Mouse (Mus musculus): ENCODE measurements at regions not wholly inside any gene's neighbourhood (a gene's known extent, or its start where the extent isn't known, plus 50 kb on each side); places are given as distances from the start of the nearest gene placed in this dataset.
A peak's percentile ranks its signal among the peaks of the same experiment; 100 is the strongest.

DNA sequence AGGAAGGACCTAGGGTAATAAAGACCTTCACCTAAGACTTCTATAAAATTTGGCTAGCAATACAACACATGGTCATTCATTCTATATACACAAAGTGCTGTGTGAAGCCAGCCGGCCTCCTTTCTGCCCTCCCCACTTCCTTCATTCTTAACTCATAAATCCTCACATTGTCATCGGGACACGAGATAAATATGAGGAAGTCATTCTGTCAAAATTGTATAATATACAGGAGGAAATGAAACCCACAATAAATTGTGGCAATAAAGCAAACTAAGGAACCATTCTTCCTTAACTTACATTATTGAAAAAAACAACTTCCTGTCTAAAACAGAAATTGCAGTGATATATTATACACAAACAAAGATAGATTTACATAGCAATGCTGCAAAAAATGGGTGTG is 275.9 kb upstream of the Trib2 start (continued):
- TF ChIP-seq MYC (IDR thresholded peaks at IDR 0.05; ENCODE audit: low read depth, low read length), result peak; percentile 78; the same call in 1 of the 2 replicates

DNA sequence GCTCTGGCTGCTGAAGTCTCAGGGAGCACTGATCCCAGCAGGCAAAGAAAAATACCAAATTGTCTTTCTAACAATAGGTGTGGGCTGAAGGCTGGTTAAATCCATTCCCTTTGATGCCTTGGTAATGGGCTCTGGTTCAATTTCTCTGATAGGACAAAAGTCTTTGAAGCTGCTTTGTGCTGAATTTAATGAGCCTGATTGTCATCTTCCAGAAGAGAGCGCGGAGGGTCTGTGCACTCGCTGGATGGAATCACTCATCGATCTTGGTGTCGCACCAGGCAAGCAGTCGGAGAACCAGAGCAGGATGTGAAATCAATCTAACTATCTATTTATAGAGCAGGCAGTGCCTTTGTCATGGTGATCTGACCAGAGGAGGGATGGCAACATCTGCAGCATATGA is 274.6 kb upstream of the Trib2 start:
- H3K9me3 ChIP-seq (replicated peaks; ENCODE audit: insufficient read depth, low read length), result no peaks in the 10 kb centered on the region
- peaks cover 0 to 12% of the 10 kb centered on the region in 2 experiments; a peak in 2 of 4 replicates for H3K36me3 ChIP-seq (ENCODE audit: control insufficient read depth in 1 of 2, insufficient read depth in 2 of 2, low read length in 2 of 2)
- no peak overlapping the region for H3K4me3 ChIP-seq (ENCODE audit: control insufficient read depth in 1 of 2, insufficient read depth in 1 of 2, low read depth in 2 of 2, low read length in 2 of 2)
- no peaks in the 10 kb centered on the region for H3K79me2 ChIP-seq (ENCODE audit: control insufficient read depth, insufficient read depth, low read length, poor library complexity)
- DNase-seq (ENCODE audit: low read depth, low spot score), result no peak
- peaks cover 6 to 12% of the 10 kb centered on the region in 2 experiments for H3K4me1 ChIP-seq (ENCODE audit: control insufficient read depth in 1 of 2, insufficient read depth in 2 of 2, low read length in 2 of 2)
- H3K27ac ChIP-seq (ENCODE audit: control insufficient read depth, low read depth, low read length), result no peak overlapping the region
- TF ChIP-seq MAFK (IDR thresholded peaks at IDR 0.05; ENCODE audit: borderline replicate concordance, low read depth, low read length) (no peak), MAX (IDR thresholded peaks at IDR 0.05; ENCODE audit: low read length) (no peak), MEF2A (IDR thresholded peaks at IDR 0.05; ENCODE audit: extremely low read depth, insufficient replicate concordance, low read depth, low read length, poor library complexity, severe bottlenecking) (no peak)
- H3K9ac ChIP-seq (ENCODE audit: control insufficient read depth, low read depth, low read length, poor library complexity, severe bottlenecking), result no peak overlapping the region
- H3K27me3 ChIP-seq (ENCODE audit: control insufficient read depth in 1 of 2, insufficient read depth in 2 of 2, low read length in 2 of 2), result no peaks in the 10 kb centered on the region

DNA sequence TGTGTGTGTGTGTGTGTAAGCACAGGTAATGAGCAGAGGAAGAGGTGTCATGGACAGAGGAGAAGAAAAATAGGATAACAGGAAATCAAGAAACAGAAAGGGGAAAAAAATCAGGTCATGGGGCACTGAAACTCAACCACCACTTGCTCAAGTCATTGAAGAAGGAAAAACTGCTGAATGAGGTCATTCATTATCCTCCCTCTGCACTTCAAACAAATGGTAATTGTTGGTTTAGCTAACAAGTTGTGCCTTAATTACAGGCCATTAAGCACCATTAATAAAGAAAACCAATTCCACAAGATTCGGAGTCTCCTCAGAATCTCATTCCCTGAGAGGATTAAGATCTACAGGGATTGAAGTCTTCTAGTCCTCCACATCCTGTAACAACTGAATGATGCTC is 266.5 kb upstream of the Trib2 start:
- DNase-seq (ENCODE audit: low read depth, low spot score), result no peak
- H3K27ac ChIP-seq (ENCODE audit: control insufficient read depth, low read depth, low read length), result no peak overlapping the region
- TF ChIP-seq MAX (IDR thresholded peaks at IDR 0.05; ENCODE audit: low read length), result no peak
- no peak for TF ChIP-seq USF1 (IDR thresholded peaks at IDR 0.05; ENCODE audit: low read depth, low read length)
- TF ChIP-seq CHD2 (IDR thresholded peaks at IDR 0.05; ENCODE audit: low read length), result no peak
- no peak for TF ChIP-seq UBTF (IDR thresholded peaks at IDR 0.05; ENCODE audit: borderline replicate concordance, insufficient read depth, low read depth, low read length)
- TF ChIP-seq EP300 (IDR thresholded peaks at IDR 0.05; ENCODE audit: low read depth in 1 of 2, low read length in 2 of 2), result no peak
- TF ChIP-seq CHD1 (IDR thresholded peaks at IDR 0.05; ENCODE audit: low read depth, low read length), result no peak
- no peak for TF ChIP-seq ZNF384 (IDR thresholded peaks at IDR 0.05; ENCODE audit: low read depth, low read length)
- TF ChIP-seq TBP (IDR thresholded peaks at IDR 0.05; ENCODE audit: low read depth, low read length), result no peak
- TF ChIP-seq HCFC1 (IDR thresholded peaks at IDR 0.05; ENCODE audit: low read depth, low read length), result no peak
- no peak for TF ChIP-seq MYB (IDR thresholded peaks at IDR 0.05; ENCODE audit: low read depth, low read length)
- no peak for TF ChIP-seq ZKSCAN1 (IDR thresholded peaks at IDR 0.05; ENCODE audit: low read depth, low read length)
- TF ChIP-seq E2F4 (IDR thresholded peaks at IDR 0.05; ENCODE audit: borderline replicate concordance, low read depth, low read length), result no peak
- no peak for TF ChIP-seq MYC (IDR thresholded peaks at IDR 0.05; ENCODE audit: low read depth, low read length)
- TF ChIP-seq ZMIZ1 (IDR thresholded peaks at IDR 0.05; ENCODE audit: low read depth, low read length), result no peak
- no peak for TF ChIP-seq RAD21 (IDR thresholded peaks at IDR 0.05; ENCODE audit: low read depth, low read length)
- no peak for TF ChIP-seq POLR2AphosphoS2 (IDR thresholded peaks at IDR 0.05; ENCODE audit: low read length)
- no peak for TF ChIP-seq POLR2A (IDR thresholded peaks at IDR 0.05; ENCODE audit: control insufficient read depth in 1 of 2, insufficient read depth in 1 of 2, low read depth in 1 of 2, low read length in 2 of 2, poor library complexity in 1 of 2)
- H3K9ac ChIP-seq (ENCODE audit: control insufficient read depth, low read depth, low read length, poor library complexity, severe bottlenecking), result no peak overlapping the region
- H3K4me1 ChIP-seq (ENCODE audit: control insufficient read depth in 1 of 2, insufficient read depth in 2 of 2, low read length in 2 of 2), result no peaks in the 10 kb centered on the region
- no peaks in the 10 kb centered on the region for H3K27me3 ChIP-seq (ENCODE audit: control insufficient read depth in 1 of 2, insufficient read depth in 2 of 2, low read length in 2 of 2)
- no peaks in the 10 kb centered on the region for H3K36me3 ChIP-seq (ENCODE audit: control insufficient read depth in 1 of 2, insufficient read depth in 2 of 2, low read length in 2 of 2)
- no peaks in the 10 kb centered on the region for H3K9me3 ChIP-seq (replicated peaks; ENCODE audit: insufficient read depth, low read length)
- H3K4me3 ChIP-seq (ENCODE audit: control insufficient read depth in 1 of 2, insufficient read depth in 1 of 2, low read depth in 2 of 2, low read length in 2 of 2), result no peak overlapping the region
- H3K79me2 ChIP-seq (ENCODE audit: control insufficient read depth, insufficient read depth, low read length, poor library complexity), result no peaks in the 10 kb centered on the region

Data from MEL (cell line).